Mouse (Mus musculus): Measurements from ENCODE around the gene Il16.

Il16 gene

GRCm38 (mm10) chr7:83745413-83746106 lies at the start of gene Il16:
Gene Il16 (minus strand): TSS chr7:83745726.
- CTCF ChIA-PET = no interaction called here

- CTCF ChIA-PET = no interaction called here
These were observed 49.2 kb upstream of the Il16 start, which contains the start of gene Cfap161 for GRCm38 (mm10) chr7:83794705-83795104. Gene Cfap161 (minus strand): TSS chr7:83794880.

GRCm38 (mm10) chr7:83794006-83794683 lies 48.6 kb upstream of the Il16 start:
- CTCF ChIA-PET = no interaction called here

- CTCF ChIA-PET = no interaction called here
These were observed 35.4 kb upstream of the Il16 start for GRCm38 (mm10) chr7:83780881-83781280.

- CTCF ChIA-PET = no interaction called here
These were observed 34.5 kb upstream of the Il16 start for GRCm38 (mm10) chr7:83780026-83780425.

- CTCF ChIA-PET = no interaction called here
These were observed 33.5 kb upstream of the Il16 start for GRCm38 (mm10) chr7:83779028-83779427.

GRCm38 (mm10) chr7:83778516-83778915 lies 33.0 kb upstream of the Il16 start:
- CTCF ChIA-PET = no interaction called here

GRCm38 (mm10) chr7:83774721-83775120 lies 29.2 kb upstream of the Il16 start:
- CTCF ChIA-PET = interaction anchor here (1.0 kb wide), 1 partner anchor 79 kb away, joined by 3 read pairs; no protein-coding TSS in a partner anchor

- CTCF ChIA-PET = no interaction called here
These were observed 18.1 kb upstream of the Il16 start for GRCm38 (mm10) chr7:83763674-83764073.

- CTCF ChIA-PET = interaction anchor here (0.5 kb wide), 1 partner anchor 21 kb away, joined by 3 read pairs; no protein-coding TSS in a partner anchor
These were observed 16.8 kb upstream of the Il16 start for GRCm38 (mm10) chr7:83762336-83762735.

- CTCF ChIA-PET = no interaction called here
These were observed 5.5 kb upstream of the Il16 start for GRCm38 (mm10) chr7:83751055-83751454.

- CTCF ChIA-PET = no interaction called here
These were observed 2.9 kb upstream of the Il16 start for GRCm38 (mm10) chr7:83748405-83748804.

GRCm38 (mm10) chr7:83746107-83746687 lies 671 bp upstream of the Il16 start:
- CTCF ChIA-PET = no interaction called here

GRCm38 (mm10) chr7:83745065-83745412 lies 487 bp downstream of the Il16 start:
- CTCF ChIA-PET = no interaction called here

GRCm38 (mm10) chr7:83744250-83744649 lies 1.3 kb downstream of the Il16 start:
- CTCF ChIA-PET = no interaction called here

GRCm38 (mm10) chr7:83742690-83743089 lies 2.8 kb downstream of the Il16 start:
- CTCF ChIA-PET = no interaction called here

- CTCF ChIA-PET = no interaction called here
These were observed 3.5 kb downstream of the Il16 start for GRCm38 (mm10) chr7:83742026-83742425.

- CTCF ChIA-PET = no interaction called here
These were observed 5.7 kb downstream of the Il16 start for GRCm38 (mm10) chr7:83739680-83740310.

GRCm38 (mm10) chr7:83738623-83739462 lies 6.7 kb downstream of the Il16 start:
- CTCF ChIA-PET = no interaction called here

- CTCF ChIA-PET = no interaction called here
These were observed 7.5 kb downstream of the Il16 start for GRCm38 (mm10) chr7:83737914-83738490.

- CTCF ChIA-PET = no interaction called here
These were observed 9.0 kb downstream of the Il16 start for GRCm38 (mm10) chr7:83736341-83737115.
